Mouse (Mus musculus) liver, embryonic 14.5 days (tissue): Measurements from ENCODE around the gene Hipk2.

Source experiments
- CTCF ChIP-seq: IDR thresholded peaks from 2 replicates; pipeline ENCODE4 v1.5.1; 2016; ENCODE audit warnings: antibody characterized with exemption, low read depth, control low read depth
- EP300 ChIP-seq: IDR thresholded peaks from 2 replicates; pipeline ENCODE4 v1.6.1; 2016; ENCODE audit warnings: antibody characterized with exemption, low read depth

DNA sequence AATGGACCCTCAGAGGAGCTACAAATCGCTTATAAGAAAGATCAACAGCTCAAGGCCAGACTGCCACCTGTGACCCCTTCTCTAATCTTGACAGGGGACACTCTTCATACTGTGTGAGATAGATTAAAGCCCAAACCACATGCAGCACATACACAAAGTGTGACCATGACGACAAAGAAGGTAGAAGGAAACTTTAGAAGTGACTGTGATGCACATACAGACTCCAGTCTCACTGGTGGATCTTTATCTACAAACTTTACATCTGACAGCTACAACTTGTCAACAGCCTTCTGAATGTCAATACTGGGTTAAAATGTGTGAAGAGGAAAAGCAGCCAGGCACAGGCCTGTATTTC is 65.9 kb downstream of the Hipk2 start:
- TF ChIP-seq CTCF (no peak), EP300 (no peak)
